Mouse (Mus musculus) cortical plate, adult 2 months (tissue): Measurements from ENCODE around the gene Slc16a10.

Experiments
- CTCF ChIP-seq: fragments of 200-500 bp; IDR thresholded peaks from 2 replicates; pipeline ENCODE4 v1.5.1; 2011; ENCODE audit warnings: mild to moderate bottlenecking, control low read depth, low read length; ENCODE audit not compliant: insufficient read depth; ENCODE audit errors: extremely low read depth
- POLR2A ChIP-seq: fragments of 200-500 bp; IDR thresholded peaks from 2 replicates; pipeline ENCODE4 v1.6.1; 2011; ENCODE audit warnings: mild to moderate bottlenecking, low read length, control low read depth; ENCODE audit not compliant: insufficient read depth; ENCODE audit errors: extremely low read depth

DNA sequence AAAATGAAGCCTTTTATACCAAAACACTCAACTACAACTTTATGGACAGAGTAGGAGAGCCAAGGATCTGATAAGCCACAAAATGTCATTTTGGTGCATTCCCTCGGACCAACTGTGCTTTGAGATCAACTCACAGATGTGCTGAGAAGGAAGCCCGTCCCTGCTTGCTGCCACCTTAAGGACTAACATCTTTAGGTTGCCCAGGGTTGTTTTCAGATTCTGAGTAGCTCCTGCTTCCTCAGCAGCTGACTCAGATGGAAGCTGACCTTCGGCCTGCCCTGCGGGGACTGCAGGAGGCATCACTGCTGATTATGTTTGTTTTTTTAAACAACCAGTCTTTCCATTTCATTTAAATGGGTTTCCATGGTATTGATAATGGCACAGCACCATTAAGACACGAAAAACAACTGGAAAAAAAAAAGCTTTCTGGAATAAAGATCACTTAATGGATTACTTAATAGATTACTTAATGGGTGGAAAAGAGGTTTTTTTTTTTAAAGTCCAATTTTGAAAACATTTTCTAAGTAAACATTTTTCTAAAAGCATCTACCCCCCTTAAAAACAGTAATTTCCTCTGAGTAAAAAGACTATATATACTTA, 78.7 kb downstream of the Slc16a10 start:
- no peak for TF ChIP-seq CTCF
- no peak for TF ChIP-seq POLR2A
